Mouse (Mus musculus) cerebellum, postnatal 36 days (tissue): ENCODE data around the gene Plekha8.
A peak's percentile ranks its signal among the peaks of the same experiment; 100 is the strongest.

Experiments
- DNase-seq, 2 experiments: peaks; one replicate each; pipeline ENCODE4 v3.0.0; 2021 to 2022; ENCODE audit warnings: mixed read lengths in 2 of 2

Plekha8 gene

GRCm38 (mm10) chr6:54587683-54588082 is 7.2 kb upstream of the Plekha8 start:
- DNase-seq, result no peak

DNA sequence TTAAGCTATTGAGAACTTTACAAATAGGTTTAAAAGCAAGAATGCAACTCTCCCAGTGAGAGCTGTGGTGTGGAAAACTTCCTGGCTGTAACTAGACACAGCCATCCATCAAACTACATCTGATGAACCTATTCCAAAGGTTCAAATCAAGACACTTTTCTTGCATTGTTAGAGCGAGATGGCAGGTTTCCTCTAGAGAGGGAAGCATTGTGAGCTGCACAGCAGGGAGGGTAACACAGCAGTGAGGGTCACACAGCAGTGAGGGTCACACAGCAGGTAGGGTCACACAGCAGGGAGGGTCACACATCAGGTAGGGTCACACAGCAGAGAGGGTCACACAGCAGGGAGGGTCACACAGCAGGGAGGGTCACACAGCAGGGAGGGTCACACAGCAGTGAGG is 6.7 kb upstream of the Plekha8 start:
- DNase-seq, result no peak

DNA sequence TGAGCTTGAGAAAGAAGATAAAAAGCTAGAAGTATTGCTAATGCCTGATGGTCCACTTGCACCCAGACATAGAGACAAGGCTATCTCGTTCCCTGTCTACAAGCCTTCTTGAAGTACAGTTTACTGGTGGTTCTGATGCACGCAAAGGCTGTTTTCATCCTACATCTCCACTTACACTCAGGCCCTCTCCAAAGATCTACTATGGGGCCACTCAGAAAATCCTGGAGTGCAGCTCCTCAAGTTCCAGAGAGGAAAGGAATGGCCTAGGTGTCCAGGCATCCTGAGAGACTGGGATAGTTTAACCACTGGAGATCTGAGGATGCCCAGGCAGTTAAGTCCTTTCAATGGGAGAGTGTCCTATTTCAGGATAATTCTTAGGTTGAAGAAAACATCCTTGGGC is 4.2 kb upstream of the Plekha8 start:
- DNase-seq, result no peak

DNA sequence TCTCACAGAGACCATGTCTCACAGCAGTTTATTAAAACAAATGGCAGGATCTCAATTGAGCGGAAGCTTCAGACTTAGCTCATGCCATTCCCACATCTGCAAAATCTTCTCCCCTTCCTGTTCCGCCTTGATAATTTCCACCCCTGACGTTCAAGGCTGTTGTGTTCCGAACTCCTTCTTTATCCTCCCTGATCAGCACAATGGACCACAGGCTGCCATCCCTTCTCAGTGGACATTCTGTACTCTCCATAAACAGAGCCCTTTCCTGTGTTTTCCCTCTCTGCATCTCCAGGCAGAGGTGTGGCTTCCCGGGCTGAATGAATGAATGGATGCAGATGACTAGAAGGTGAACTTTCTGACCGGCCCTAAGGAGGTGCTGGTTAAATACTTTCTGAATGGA is 3.1 kb upstream of the Plekha8 start:
- no peak for DNase-seq

DNA sequence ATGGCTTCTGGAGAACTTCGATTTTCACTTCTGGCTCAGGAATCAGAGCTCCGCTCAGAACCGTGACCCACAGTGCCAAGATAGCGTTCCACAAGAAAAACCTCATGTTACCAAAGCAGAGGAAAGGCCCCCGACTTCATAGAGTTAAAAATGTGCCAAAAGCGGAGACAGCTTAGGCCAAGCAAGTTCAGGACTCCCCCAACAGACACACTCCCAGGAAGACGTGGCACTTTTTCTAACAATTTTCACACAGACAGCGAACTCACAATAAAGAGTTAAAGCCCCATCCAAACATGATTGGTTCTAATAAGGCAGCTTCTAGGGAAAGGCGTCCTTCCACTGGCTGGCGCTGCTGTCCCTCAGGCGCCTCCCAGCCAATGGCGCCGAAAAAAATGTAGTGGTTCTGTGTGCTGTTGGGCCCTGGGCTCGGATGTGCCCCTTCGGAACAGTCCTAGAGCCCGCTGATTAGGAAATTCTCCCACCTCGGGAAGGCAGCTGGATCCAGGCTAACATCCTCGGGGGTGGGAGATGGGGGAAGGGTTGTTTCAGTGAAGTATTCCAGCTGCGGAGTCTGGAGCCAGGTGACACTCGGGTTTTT is 1.9 kb upstream of the Plekha8 start:
- DNase-seq, result peak; percentile 94 to 95

DNA sequence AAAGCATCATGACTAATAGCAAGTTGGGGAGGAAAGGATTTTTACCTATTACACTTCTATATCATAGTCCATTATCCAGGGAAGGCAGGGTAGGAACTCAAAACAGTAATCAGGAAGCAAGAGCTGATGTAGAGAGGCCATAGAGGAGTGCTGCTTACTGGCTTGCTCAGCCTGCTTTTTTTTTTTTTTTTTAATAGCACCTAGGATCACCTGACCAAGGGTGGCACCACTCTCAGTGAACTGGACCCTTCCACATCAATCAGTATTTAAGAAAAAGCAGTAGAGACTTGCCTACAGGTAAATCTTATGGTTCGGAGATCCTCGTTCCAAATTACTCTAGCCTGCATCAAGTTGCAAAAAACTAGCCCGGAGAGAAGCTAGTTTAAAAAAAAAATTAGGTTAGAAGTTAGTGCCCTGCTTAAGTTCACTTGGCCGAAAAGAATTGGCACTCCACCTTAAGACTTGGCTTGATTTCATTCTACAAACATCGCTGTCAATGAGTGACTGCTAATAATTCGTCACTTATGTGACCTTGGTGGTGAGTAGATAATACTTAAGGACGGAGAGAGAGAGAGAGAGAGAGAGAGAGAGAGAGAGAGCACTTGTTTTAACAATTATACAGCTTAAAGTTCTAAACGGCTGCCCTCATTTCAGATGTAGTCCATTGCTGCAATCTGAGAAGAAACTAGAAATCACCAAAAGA is 994 bp upstream of the Plekha8 start:
- DNase-seq, result no peak

GRCm38 (mm10) chr6:54595330-54595878 is 493 bp downstream of the Plekha8 start:
- no peak for DNase-seq

- no peak for DNase-seq
Measured at GRCm38 (mm10) chr6:54597208-54597607, 2.3 kb downstream of the Plekha8 start, which contains the start of gene Fkbp14. Gene Fkbp14, minus strand, starts transcription at chr6:54597308.

- DNase-seq, result no peak
Measured at GRCm38 (mm10) chr6:54597711-54598110, 2.8 kb downstream of the Plekha8 start.

DNA sequence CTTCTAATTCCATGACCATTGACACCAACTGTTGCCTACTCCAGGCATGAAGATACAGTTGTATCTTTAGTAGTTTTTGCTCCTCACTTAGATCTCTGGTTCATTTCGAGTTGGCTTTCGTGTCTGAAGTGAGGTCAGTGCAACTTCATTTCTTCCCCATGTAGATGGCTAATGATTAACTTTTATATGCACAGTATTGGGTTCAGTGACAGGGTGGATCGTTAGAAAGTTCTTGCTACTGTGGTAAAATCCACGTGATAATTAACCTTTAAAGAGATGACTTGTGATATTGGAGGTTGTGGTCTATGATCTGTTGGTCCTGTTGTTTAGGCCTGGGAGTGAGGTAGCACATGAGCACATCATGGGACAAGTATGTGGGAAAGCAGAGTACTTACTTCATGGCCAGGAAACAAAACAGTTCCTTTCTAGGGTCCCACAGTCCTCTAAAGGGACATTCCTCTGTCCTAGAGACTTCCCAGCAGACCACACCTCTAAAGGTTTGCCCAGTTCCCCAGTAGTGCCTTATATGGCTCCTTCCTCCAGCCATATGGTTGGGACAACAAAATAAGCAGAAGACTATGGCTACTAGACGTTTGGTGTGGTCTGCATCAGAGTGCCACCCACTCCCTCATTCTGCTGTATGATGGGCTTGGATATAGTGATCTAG is 5.9 kb downstream of the Plekha8 start:
- DNase-seq, result no peak

DNA sequence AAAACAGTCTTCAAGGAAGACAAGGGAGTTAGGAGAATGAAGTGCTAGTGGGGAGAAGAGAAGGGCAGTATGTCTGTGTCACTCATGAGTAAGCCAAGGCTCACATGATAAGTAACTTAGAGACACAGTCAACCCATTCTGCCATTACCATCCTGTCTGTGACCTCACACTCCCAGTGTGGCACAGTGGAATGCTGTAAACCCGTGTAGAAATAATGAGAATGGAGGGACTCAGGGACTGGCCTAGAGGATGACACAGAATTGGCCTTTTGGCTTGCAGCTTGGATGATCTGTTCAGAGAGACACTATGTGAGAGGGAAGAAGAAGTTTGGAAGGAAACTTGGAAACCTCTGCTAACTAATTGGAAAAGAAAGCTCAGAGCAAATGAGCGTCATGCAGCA is 8.0 kb downstream of the Plekha8 start:
- DNase-seq, result no peak

- DNase-seq, result no peak
Measured at GRCm38 (mm10) chr6:54604001-54604715, 9.2 kb downstream of the Plekha8 start.

DNA sequence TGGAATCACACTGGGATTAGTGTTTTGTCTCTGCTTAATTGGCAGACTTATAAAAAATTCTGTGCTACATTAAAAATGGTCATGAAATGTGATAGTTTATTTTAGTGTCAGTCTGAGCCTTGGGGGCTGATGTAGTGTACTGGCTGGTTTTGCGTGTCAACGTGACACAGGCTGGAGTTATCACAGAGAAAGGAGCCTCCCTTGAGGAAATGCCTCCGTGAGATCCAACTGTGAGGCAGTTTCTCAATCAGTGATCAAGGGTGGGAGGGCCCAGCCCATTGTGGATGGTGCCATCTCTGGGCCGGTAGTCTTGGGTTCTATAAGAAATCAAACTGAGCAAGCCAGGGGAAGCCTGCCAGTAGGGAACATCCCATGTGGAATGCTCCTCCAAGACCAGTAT is 11.3 kb downstream of the Plekha8 start:
- DNase-seq, result no peak

DNA sequence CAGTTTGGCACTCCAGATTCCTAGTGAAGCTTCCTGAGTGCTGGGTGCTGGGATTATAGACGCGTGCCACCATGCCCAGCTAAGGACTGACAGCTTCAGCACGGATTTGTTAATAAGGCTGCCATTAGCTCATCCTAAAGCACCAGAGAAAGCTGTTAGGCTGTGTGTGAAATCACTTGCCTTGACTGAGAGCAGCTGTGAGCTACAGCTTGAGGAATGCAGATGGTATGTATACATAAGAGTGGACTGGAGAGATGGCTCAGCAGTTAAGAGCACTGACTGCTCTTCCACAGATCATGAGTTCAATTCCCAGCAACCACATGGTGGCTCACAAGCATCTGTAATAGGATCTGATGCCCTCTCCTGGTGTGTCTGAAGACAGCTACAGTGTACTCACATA is 22.5 kb downstream of the Plekha8 start:
- no peak for DNase-seq

- no peak for DNase-seq
Measured at GRCm38 (mm10) chr6:54619530-54619929, 24.6 kb downstream of the Plekha8 start.

DNA sequence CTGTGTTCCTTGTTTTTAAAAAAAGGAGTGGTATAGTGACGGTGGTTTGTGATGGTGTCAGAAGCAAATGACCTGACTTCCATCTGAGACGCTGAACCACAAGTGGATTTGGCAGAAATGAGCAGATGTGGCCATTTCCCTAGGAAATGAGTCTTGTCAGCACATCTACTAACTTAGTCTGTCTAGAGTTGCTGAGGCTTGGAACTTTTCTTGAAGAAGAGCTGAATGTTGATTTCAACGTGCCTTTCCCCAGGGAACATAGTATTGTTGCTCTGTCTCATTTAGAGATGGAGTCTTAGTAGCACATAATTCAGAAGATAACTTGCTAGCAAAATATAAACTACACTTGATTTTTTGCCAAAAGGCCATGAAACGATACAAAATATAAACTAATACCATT is 25.4 kb downstream of the Plekha8 start:
- DNase-seq, result no peak

GRCm38 (mm10) chr6:54628381-54628780 is 33.5 kb downstream of the Plekha8 start:
- DNase-seq, result no peak

DNA sequence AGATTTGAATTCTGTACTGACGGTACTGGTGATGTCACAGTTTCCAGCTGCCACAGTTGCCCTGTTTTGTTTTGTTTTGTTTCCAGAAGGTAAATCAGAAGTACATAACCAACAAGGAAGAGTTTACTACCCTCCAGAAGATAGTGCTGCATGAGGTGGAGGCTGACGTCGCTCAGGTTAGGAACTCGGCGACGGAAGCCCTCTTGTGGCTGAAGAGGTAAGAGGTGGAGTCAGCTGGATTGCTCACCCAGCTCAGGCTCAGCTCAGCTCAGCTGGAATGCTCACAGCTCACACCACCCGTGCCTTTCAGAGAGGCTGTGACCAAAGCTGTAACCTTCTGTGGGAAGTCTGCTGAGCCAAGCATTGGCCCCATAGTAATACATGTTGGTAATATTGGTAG is 34.8 kb downstream of the Plekha8 start:
- DNase-seq, result peak; percentile 30 to 31

DNA sequence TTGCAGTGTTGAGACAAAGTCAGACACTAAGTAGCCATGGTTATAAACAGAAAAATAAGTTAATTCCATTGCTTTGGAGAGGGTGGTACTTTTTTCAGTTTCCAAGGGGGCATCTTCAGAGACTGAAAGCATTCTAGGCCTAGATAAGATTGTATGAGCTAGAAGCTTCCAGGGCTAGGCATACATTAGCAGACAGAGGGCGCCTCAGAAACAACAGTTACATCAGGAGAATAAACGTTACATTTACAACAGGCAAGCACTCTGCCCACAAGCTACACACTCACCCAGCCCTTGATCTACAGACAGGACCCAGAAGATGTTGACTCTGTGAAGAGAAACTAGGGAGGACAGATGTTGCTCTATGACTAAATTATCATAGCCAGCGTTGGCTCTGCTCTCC is 36.6 kb downstream of the Plekha8 start:
- peak; percentile 15 to 26 for DNase-seq

- no peak for DNase-seq
Measured at GRCm38 (mm10) chr6:54639877-54640276, 45.0 kb downstream of the Plekha8 start.

DNA sequence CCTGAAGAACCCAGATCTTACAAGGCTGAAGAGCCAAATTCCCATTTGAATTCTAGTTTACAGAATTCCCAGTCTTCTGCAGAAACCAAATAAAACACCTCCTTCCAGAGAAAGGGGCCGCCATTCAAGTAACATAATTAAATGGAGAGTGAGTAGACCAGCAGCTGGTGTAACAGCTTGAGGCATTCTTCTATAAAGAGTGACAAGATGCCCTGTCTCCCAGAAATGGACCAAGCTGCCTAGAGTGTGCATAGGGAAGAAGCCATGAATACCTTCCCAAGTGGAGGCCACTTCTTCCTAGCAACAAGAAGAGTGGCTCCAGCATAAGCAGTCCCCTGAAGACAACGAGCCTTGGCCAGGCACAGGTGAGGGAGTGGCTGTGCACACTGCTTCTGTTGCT is 47.0 kb downstream of the Plekha8 start:
- no peak for DNase-seq

- DNase-seq, result no peak
Measured at GRCm38 (mm10) chr6:54643181-54643580, 48.3 kb downstream of the Plekha8 start.

DNA sequence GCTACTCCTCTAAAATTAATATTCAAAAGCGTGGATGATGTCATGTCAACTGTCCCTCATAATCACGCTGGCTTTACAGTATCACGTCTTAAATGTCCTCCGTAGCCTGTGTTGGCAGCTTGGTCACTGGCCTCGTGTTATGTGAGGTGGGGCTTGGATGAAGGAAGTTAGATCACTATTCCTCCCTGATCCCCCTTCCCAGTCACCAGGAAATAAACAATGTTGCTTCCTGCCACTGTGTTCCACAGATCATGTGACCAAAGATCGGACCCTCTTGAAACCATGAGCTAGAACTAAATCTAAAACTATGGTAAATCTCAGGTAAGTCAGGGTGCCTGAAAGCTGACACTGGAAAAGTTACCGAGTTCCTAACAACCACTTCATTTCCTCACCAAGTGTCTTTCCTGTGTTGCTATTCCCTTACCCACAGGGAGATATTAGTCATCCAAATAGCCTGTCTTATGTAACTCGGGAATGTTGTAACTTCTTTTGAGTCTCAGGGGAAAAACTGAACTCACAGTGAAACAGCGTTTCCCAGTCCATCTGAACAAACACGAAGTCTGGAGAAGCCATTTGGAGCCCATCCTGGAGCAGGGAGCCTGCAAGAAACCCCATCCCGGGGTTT is 60.7 kb downstream of the Plekha8 start:
- DNase-seq, result no peak
